Mouse (Mus musculus): ENCODE results near the gene Rin1.
A peak's percentile ranks its signal among the peaks of the same experiment; 100 is the strongest.
"Not testable (repeated sequence)": the region's sequence is repeated elsewhere in the genome, so short reads cannot be mapped to it uniquely, and the experiment has no call there.

Rin1 gene

GRCm38 (mm10) chr19:5068570-5069234 is 18.4 kb downstream of the Rin1 start:
- no peak for DNase-seq (ENCODE audit: low spot score in 2 of 2)

DNA sequence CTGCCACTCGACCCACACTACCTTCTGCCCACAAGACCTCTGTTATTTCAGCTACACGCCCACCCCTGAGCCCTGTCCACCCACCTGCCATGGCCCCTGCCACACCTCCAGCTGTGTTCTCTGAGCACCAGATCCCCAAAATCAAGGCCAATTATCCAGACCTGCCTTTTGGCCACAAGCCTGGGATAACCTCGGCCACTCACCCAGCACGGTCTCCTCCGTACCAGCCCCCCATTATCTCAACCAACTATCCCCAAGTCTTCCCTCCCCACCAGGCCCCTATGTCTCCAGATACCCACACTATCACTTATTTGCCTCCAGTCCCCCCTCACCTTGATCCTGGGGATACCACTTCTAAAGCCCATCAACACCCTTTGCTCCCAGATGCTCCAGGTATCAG is 19.2 kb downstream of the Rin1 start:
- no peak for DNase-seq (ENCODE audit: low spot score in 2 of 2)

- DNase-seq (ENCODE audit: low spot score in 2 of 2) = no peak
Measured at GRCm38 (mm10) chr19:5069978-5070377, 19.7 kb downstream of the Rin1 start.

GRCm38 (mm10) chr19:5071077-5071476 is 20.8 kb downstream of the Rin1 start:
- DNase-seq (ENCODE audit: low spot score in 2 of 2) = no peak

- no peak for DNase-seq (ENCODE audit: low spot score in 2 of 2)
Measured at GRCm38 (mm10) chr19:5071545-5072369, 21.5 kb downstream of the Rin1 start.

DNA sequence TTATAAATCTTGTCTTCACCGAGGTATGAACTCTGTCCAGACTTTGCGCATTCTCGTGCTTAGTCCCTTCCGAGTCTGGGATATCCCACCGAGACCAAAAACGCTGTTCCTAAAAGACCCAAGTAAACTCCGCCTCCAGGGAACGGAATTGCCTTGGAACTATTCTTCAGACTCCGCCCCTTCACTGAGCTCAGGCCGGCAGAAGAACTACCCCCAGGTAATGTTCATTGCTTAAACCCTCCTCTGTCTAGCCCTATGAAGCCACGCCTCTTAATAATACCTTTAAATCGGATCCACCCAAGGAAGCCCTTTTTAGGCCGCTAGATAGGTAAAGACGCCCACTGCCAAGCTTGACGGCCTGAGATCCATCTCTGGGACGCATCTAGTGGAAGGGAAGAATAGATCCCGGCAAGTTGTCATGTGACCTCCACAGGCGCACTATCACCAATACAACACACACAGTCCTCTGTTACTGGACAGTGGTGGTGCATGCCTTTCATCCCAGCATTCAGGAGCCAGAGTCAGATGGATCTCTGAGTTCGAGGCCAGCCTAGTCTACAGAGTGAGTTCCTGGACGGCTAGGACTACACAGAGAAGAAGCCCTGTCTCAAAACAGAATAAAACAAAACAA is 22.2 kb downstream of the Rin1 start:
- no peak for DNase-seq (ENCODE audit: low spot score in 2 of 2)

- DNase-seq (ENCODE audit: low spot score in 2 of 2) = peak in 1 of 2 experiments; percentile 62
Measured at GRCm38 (mm10) chr19:5073028-5073427, 22.7 kb downstream of the Rin1 start.

GRCm38 (mm10) chr19:5073518-5073917 is 23.2 kb downstream of the Rin1 start:
- no peak for DNase-seq (ENCODE audit: low spot score in 2 of 2)

- DNase-seq (ENCODE audit: low spot score in 2 of 2) = no peak
Measured at GRCm38 (mm10) chr19:5079279-5079678, 29.0 kb downstream of the Rin1 start.

DNA sequence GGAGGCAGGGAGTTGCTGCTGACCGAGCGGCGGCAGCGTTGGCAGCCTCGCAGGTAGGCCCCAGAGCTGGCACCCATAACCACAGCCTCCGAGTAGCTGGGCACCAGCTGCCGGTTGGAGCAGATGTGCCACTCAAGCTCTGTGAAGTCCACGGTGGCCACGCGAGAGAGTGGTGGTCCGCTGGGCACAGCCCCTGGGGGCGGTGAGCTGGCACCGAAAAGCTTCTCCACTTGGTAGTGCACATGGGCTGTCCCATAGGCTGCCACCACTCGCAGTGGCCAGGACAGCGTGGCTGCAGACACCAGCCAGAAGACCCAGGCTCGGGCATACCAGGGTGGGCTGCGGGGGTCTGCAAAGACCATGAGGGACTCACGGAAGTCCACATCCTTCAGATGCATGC is 31.7 kb downstream of the Rin1 start:
- DNase-seq (ENCODE audit: low spot score in 2 of 2) = no peak

- DNase-seq (ENCODE audit: low spot score in 2 of 2) = no peak
Measured at GRCm38 (mm10) chr19:5082596-5082995, 32.3 kb downstream of the Rin1 start.

- no peak for DNase-seq (ENCODE audit: low spot score in 2 of 2)
Measured at GRCm38 (mm10) chr19:5083961-5084833, 33.9 kb downstream of the Rin1 start.

DNA sequence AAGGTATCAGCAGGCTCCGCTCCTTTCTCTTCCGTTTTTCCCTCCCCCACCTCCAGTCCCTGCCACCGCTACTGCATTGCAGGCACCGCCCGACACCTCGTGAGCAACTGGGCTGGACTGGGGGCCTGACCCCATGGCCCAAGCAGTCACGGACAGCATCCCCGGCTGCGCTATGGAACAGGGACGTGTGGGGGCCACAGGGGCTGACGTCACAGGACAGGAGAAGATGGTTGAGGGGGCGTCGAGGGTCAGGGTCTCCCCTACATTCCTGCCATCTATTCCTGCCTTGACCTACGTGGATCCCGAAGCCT is 34.5 kb downstream of the Rin1 start:
- DNase-seq (ENCODE audit: low spot score in 2 of 2) = no peak

DNA sequence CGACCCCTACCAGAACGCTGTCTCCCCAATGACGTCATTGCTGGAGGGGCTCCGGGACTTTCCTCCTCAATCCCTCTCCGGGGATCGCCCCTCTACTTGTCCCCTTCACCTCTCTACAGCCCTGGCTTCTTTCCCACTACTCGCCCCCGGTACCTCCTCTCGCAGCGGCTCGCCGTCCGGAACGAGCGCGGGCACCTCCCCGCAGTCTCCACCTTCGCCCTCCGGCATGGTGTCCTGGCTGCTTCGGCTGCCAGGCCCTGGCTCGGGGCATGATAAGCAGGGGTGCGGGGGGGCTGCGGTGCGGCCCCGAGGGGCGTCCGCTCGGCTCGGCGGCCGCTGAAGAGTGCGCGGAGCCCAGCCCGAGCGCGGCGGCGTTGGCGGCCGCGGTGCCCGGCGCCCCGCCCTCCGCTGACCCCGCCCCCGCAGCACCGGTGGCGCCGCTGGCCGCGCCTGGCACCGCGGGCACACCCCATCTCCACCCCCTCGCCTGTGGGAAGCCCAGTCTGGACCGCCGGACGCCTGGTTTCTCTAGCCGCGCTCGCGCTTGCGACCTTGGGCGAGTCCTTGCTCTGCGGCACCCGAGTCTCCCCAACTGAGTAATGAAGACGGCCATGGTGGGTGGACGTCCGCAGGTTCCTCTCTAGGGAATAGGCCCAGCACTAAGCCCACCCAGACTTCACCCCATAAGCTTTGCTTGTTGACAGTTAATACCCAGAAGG is 35.0 kb downstream of the Rin1 start, which contains the start of gene Tmem151a:
Tmem151a (minus strand) TSS at position 387 of the 719 bp plus-strand sequence.
- DNase-seq (ENCODE audit: low spot score in 2 of 2) = peak in 1 of 2 experiments; percentile 28

DNA sequence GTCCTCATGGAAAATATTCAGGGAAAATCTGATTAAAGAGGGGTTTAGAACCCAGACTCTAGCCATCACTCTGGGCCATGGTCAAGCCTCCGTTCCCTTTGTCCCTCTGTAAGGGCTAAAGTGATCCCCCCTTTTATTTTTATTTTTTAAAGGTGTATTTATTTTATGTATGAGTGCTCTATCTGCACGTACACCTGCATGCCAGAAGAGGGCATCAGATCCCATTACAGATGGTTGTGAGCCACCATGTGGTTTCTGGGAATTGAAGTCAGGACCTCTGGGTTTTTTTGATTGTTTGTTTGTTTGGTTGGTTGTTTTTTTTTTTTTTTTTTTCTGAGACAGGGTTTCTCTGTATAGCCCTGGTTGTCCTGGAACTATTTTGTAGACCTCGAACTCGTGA is 36.3 kb downstream of the Rin1 start:
- not testable (repeated sequence) for DNase-seq (ENCODE audit: low spot score in 2 of 2)

GRCm38 (mm10) chr19:5087884-5088728 is 37.8 kb downstream of the Rin1 start, which contains the start of gene Yif1a:
Gene Yif1a, plus strand, starts transcription at chr19:5088538.
- DNase-seq (ENCODE audit: low spot score in 2 of 2) = peak; percentile 71 to 87

- no peak for DNase-seq (ENCODE audit: low spot score in 2 of 2)
Measured at GRCm38 (mm10) chr19:5089324-5089723, 39.0 kb downstream of the Rin1 start.

- DNase-seq (ENCODE audit: low spot score in 2 of 2) = no peak
Measured at GRCm38 (mm10) chr19:5092083-5092482, 41.8 kb downstream of the Rin1 start.

DNA sequence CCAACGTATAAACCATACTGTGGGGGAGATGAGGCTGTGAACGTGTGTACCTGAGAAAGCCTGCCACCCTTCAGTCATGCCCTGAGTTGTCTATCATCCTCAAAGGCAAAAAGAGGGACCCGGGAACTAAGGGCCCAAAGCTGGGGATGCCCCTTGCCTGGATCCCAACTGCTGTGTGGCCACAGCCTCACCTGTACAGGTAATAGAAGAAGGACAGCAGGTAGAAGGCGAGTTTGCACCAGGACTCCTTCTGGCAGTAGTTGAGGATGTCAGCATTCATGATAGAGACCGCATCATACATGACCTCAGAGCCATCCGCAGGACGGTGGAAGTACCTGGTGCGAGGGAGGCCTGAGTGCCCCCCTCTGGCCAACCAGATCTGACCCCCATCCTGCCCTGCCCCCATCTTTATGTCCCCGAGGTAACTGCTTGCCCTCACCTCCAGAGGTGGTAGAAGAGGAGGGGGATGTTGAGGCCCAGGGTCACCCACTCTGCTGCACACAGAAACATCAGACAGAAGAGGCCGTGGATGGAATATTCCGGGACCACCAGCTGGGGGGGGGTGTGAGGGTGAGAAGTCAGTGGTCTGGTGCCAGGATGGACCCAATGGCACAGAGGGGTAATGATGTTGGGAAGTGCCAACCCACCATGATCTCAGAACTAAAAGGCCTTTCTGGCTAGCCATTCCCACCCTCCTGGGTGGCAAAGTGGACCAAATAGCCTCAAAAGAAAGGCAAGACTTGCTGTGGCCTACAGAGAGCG is 43.4 kb downstream of the Rin1 start:
- no peak for DNase-seq (ENCODE audit: low spot score in 2 of 2)
